Mouse (Mus musculus) cerebellum, adult 9-11 months (tissue): ENCODE measurements around the gene Mybl2.
"Not testable (repeated sequence)": the region's sequence is repeated elsewhere in the genome, so short reads cannot be mapped to it uniquely, and the experiment has no call there.

Experiments used
- DNase-seq: peaks from one replicate; pipeline ENCODE4 v3.0.0; 2022

Gene Mybl2

GRCm38 (mm10) chr2:163054335-163054840 is at the start of gene Mybl2:
Gene Mybl2 (plus strand): TSS chr2:163054687.
- DNase-seq = peak; percentile 64

GRCm38 (mm10) chr2:163007299-163007698 is 47.2 kb upstream of the Mybl2 start:
- no peak for DNase-seq

GRCm38 (mm10) chr2:163016916-163017743 is 37.4 kb upstream of the Mybl2 start, which contains the start of gene Ift52:
Gene Ift52 (plus strand): TSS chr2:163017354.
- DNase-seq = peak; percentile 92

- no peak for DNase-seq
Observed at GRCm38 (mm10) chr2:163031289-163031688, 23.2 kb upstream of the Mybl2 start.

- no peak for DNase-seq
Observed at GRCm38 (mm10) chr2:163031757-163032156, 22.7 kb upstream of the Mybl2 start.

- no peak for DNase-seq
Observed at GRCm38 (mm10) chr2:163032622-163033021, 21.9 kb upstream of the Mybl2 start.

GRCm38 (mm10) chr2:163039940-163040339 is 14.5 kb upstream of the Mybl2 start:
- DNase-seq = no peak

- DNase-seq = peak; percentile 30
Observed at GRCm38 (mm10) chr2:163048125-163048524, 6.4 kb upstream of the Mybl2 start.

- no peak for DNase-seq
Observed at GRCm38 (mm10) chr2:163049116-163049515, 5.4 kb upstream of the Mybl2 start.

- no peak for DNase-seq
Observed at GRCm38 (mm10) chr2:163051691-163052090, 2.8 kb upstream of the Mybl2 start.

- no peak for DNase-seq
Observed at GRCm38 (mm10) chr2:163052101-163052500, 2.4 kb upstream of the Mybl2 start.

- DNase-seq = no peak
Observed at GRCm38 (mm10) chr2:163052826-163053225, 1.7 kb upstream of the Mybl2 start.

- DNase-seq = no peak
Observed at GRCm38 (mm10) chr2:163054891-163055494, 506 bp downstream of the Mybl2 start.

GRCm38 (mm10) chr2:163055715-163056114 is 1.2 kb downstream of the Mybl2 start:
- DNase-seq = no peak

- DNase-seq = no peak
Observed at GRCm38 (mm10) chr2:163056584-163056983, 2.1 kb downstream of the Mybl2 start.

GRCm38 (mm10) chr2:163058981-163059380 is 4.5 kb downstream of the Mybl2 start:
- not testable (repeated sequence) for DNase-seq

GRCm38 (mm10) chr2:163060630-163061029 is 6.1 kb downstream of the Mybl2 start:
- DNase-seq = no peak

- DNase-seq = no peak
Observed at GRCm38 (mm10) chr2:163061203-163062118, 7.0 kb downstream of the Mybl2 start.

GRCm38 (mm10) chr2:163062119-163062508 is 7.6 kb downstream of the Mybl2 start:
- DNase-seq = no peak

GRCm38 (mm10) chr2:163066326-163066725 is 11.8 kb downstream of the Mybl2 start:
- DNase-seq = no peak

- DNase-seq = no peak
Observed at GRCm38 (mm10) chr2:163067233-163067632, 12.7 kb downstream of the Mybl2 start.

- no peak for DNase-seq
Observed at GRCm38 (mm10) chr2:163070213-163070612, 15.7 kb downstream of the Mybl2 start.

GRCm38 (mm10) chr2:163071590-163071989 is 17.1 kb downstream of the Mybl2 start:
- no peak for DNase-seq
